Mouse (Mus musculus): ENCODE measurements at regions not wholly inside any gene's neighbourhood (a gene's known extent, or its start where the extent isn't known, plus 50 kb on each side); places are given as distances from the start of the nearest gene placed in this dataset.

- no peak for DNase-seq (ENCODE audit: low read depth, low spot score)
Observed at GRCm38 (mm10) chr11:6785471-6785870, 52.0 kb downstream of the Gm11983 start.

- no peak for DNase-seq (ENCODE audit: low read depth, low spot score)
Observed at GRCm38 (mm10) chr11:6782826-6783225, 54.6 kb downstream of the Gm11983 start.

- no peak for DNase-seq (ENCODE audit: low read depth, low spot score)
Observed at GRCm38 (mm10) chr11:6779752-6780151, 57.7 kb downstream of the Gm11983 start.

GRCm38 (mm10) chr11:6778596-6779360, 58.7 kb downstream of the Gm11983 start:
- no peak for DNase-seq (ENCODE audit: low read depth, low spot score)

- no peak for DNase-seq (ENCODE audit: low read depth, low spot score)
Observed at GRCm38 (mm10) chr11:6777566-6777965, 59.9 kb downstream of the Gm11983 start.

GRCm38 (mm10) chr11:6774656-6775055, 62.8 kb downstream of the Gm11983 start:
- no peak for DNase-seq (ENCODE audit: low read depth, low spot score)

GRCm38 (mm10) chr11:6773951-6774350, 63.5 kb downstream of the Gm11983 start:
- no peak for DNase-seq (ENCODE audit: low read depth, low spot score)

GRCm38 (mm10) chr11:6773364-6773763, 64.1 kb downstream of the Gm11983 start:
- DNase-seq (ENCODE audit: low read depth, low spot score), result no peak

- no peak for DNase-seq (ENCODE audit: low read depth, low spot score)
Observed at GRCm38 (mm10) chr11:6769437-6769765, 68.1 kb downstream of the Gm11983 start.

- peak; percentile 67 for DNase-seq (ENCODE audit: low read depth, low spot score)
Observed at GRCm38 (mm10) chr11:6768599-6769436, 68.6 kb downstream of the Gm11983 start.

GRCm38 (mm10) chr11:6766725-6767124, 70.7 kb downstream of the Gm11983 start:
- no peak for DNase-seq (ENCODE audit: low read depth, low spot score)

- DNase-seq (ENCODE audit: low read depth, low spot score), result no peak
Observed at GRCm38 (mm10) chr11:6765333-6765957, 72.0 kb downstream of the Gm11983 start.

- no peak for DNase-seq (ENCODE audit: low read depth, low spot score)
Observed at GRCm38 (mm10) chr11:6764186-6764585, 73.3 kb downstream of the Gm11983 start.

- no peak for DNase-seq (ENCODE audit: low read depth, low spot score)
Observed at GRCm38 (mm10) chr11:6763001-6763400, 74.5 kb downstream of the Gm11983 start.

GRCm38 (mm10) chr11:6761876-6762628, 75.4 kb downstream of the Gm11983 start:
- no peak for DNase-seq (ENCODE audit: low read depth, low spot score)

GRCm38 (mm10) chr11:6759578-6759977, 77.9 kb downstream of the Gm11983 start:
- DNase-seq (ENCODE audit: low read depth, low spot score), result no peak

- DNase-seq (ENCODE audit: low read depth, low spot score), result no peak
Observed at GRCm38 (mm10) chr11:6739439-6739838, 81.1 kb downstream of the Ramp3 start.

GRCm38 (mm10) chr11:6738581-6738980, 80.3 kb downstream of the Ramp3 start:
- DNase-seq (ENCODE audit: low read depth, low spot score), result no peak

GRCm38 (mm10) chr11:6738163-6738562, 79.8 kb downstream of the Ramp3 start:
- no peak for DNase-seq (ENCODE audit: low read depth, low spot score)

GRCm38 (mm10) chr11:6734746-6735430, 76.6 kb downstream of the Ramp3 start:
- no peak for DNase-seq (ENCODE audit: low read depth, low spot score)

GRCm38 (mm10) chr11:6731505-6731904, 73.2 kb downstream of the Ramp3 start:
- no peak for DNase-seq (ENCODE audit: low read depth, low spot score)

All from CD4-positive helper T cell, adult 2 months (primary cell).